Mouse (Mus musculus): ENCODE measurements around the gene Calm3.

DNA sequence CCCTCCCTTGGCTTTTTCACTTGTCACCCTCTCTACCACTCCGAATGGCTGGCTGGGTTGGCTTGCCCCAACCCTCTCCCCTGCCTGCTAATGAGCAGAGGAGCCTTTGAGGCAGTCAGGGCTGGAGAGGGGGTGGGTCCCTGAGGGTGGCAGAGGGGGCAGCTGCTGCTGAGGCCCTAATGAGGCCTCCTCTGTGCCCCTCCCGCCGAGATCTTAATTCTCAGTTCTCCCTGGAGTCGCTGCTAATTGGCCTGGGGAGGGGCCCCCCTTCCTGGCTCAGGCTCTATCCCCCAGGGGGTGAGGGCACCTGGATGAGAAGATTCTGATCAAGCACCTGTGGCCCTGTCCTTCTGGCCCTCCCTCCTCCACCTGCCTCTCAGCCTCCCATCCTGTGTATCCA lies 29.6 kb downstream of the Calm3 start:
- TF ChIP-seq CTCF (IDR thresholded peaks at IDR 0.05; ENCODE audit: extremely low read depth, insufficient read length, insufficient replicate concordance, low read depth, low read length) (no peak), POLR2A (IDR thresholded peaks at IDR 0.05; ENCODE audit: low read depth, low read length) (no peak)
